Mouse (Mus musculus): ENCODE measurements around the gene Pard3. TPM values are rescaled to one million over a fixed set of nuclear protein-coding genes. Genes with fewer than 3 reads are reported as not detected.

Pard3 gene
- polyA plus RNA-seq, 1 experiment: 10.4 TPM

- 97% methylated on average over 6 of the region's 6 CpGs for WGBS
These were observed 197.4 kb downstream of the Pard3 start for GRCm38 (mm10) chr8:127261051-127261450.

GRCm38 (mm10) chr8:127262026-127262425, 198.3 kb downstream of the Pard3 start:
- Histone ChIP-seq H3K36me3 (ENCODE audit: control insufficient read depth, insufficient read depth, low read length) (no peaks in the 10 kb centered on the region), H3K27ac (ENCODE audit: control insufficient read depth, insufficient read depth, low read length) (no peak overlapping the region), H3K4me3 (ENCODE audit: control insufficient read depth, insufficient read depth, low read length) (no peak overlapping the region), H3K4me1 (replicated peaks; ENCODE audit: control insufficient read depth, insufficient read depth, low read length) (no peaks in the 10 kb centered on the region), H3K27me3 (ENCODE audit: control insufficient read depth, insufficient read depth, low read length) (no peaks in the 10 kb centered on the region)
- WGBS: 98% methylated on average over 7 of the region's 7 CpGs
- no peak for TF ChIP-seq POLR2A (IDR thresholded peaks at IDR 0.05; ENCODE audit: control insufficient read depth, extremely low read depth, insufficient read depth, low read length, poor library complexity)
- no peak for TF ChIP-seq CTCF (IDR thresholded peaks at IDR 0.05; ENCODE audit: borderline replicate concordance, control insufficient read depth, extremely low read depth, insufficient read depth, low read length, poor library complexity)
- DNase-seq: no peak

More at GRCm38 (mm10) chr8:127261051-127261450, 197.4 kb downstream of the Pard3 start:
- Histone ChIP-seq H3K4me3 (ENCODE audit: control insufficient read depth, insufficient read depth, low read length) (no peak overlapping the region), H3K4me1 (replicated peaks; ENCODE audit: control insufficient read depth, insufficient read depth, low read length) (no peaks in the 10 kb centered on the region), H3K27me3 (ENCODE audit: control insufficient read depth, insufficient read depth, low read length) (no peaks in the 10 kb centered on the region), H3K36me3 (ENCODE audit: control insufficient read depth, insufficient read depth, low read length) (no peaks in the 10 kb centered on the region), H3K27ac (ENCODE audit: control insufficient read depth, insufficient read depth, low read length) (no peak overlapping the region)
- no peak for TF ChIP-seq CTCF (IDR thresholded peaks at IDR 0.05; ENCODE audit: borderline replicate concordance, control insufficient read depth, extremely low read depth, insufficient read depth, low read length, poor library complexity)
- TF ChIP-seq POLR2A (IDR thresholded peaks at IDR 0.05; ENCODE audit: control insufficient read depth, extremely low read depth, insufficient read depth, low read length, poor library complexity): no peak
- DNase-seq: no peak

- TF ChIP-seq CTCF (IDR thresholded peaks at IDR 0.05; ENCODE audit: borderline replicate concordance, control insufficient read depth, extremely low read depth, insufficient read depth, low read length, poor library complexity) (no peak), POLR2A (IDR thresholded peaks at IDR 0.05; ENCODE audit: control insufficient read depth, extremely low read depth, insufficient read depth, low read length, poor library complexity) (no peak)
- 90% methylated on average over 3 of the region's 3 CpGs for WGBS
- H3K4me3 ChIP-seq (ENCODE audit: control insufficient read depth, insufficient read depth, low read length): no peak overlapping the region
- DNase-seq: no peak
- no peak overlapping the region for H3K27ac ChIP-seq (ENCODE audit: control insufficient read depth, insufficient read depth, low read length)
- H3K4me1 ChIP-seq (replicated peaks; ENCODE audit: control insufficient read depth, insufficient read depth, low read length): no peaks in the 10 kb centered on the region
- no peaks in the 10 kb centered on the region for H3K27me3 ChIP-seq (ENCODE audit: control insufficient read depth, insufficient read depth, low read length)
- H3K36me3 ChIP-seq (ENCODE audit: control insufficient read depth, insufficient read depth, low read length): no peaks in the 10 kb centered on the region
These were observed 198.7 kb downstream of the Pard3 start for GRCm38 (mm10) chr8:127262436-127262835.

GRCm38 (mm10) chr8:127262926-127263325, 199.2 kb downstream of the Pard3 start:
- 74% methylated on average over 4 of the region's 4 CpGs for WGBS
- DNase-seq: no peak
- no peak overlapping the region for H3K4me3 ChIP-seq (ENCODE audit: control insufficient read depth, insufficient read depth, low read length)
- no peaks in the 10 kb centered on the region for H3K36me3 ChIP-seq (ENCODE audit: control insufficient read depth, insufficient read depth, low read length)
- no peak for TF ChIP-seq POLR2A (IDR thresholded peaks at IDR 0.05; ENCODE audit: control insufficient read depth, extremely low read depth, insufficient read depth, low read length, poor library complexity)
- no peak for TF ChIP-seq CTCF (IDR thresholded peaks at IDR 0.05; ENCODE audit: borderline replicate concordance, control insufficient read depth, extremely low read depth, insufficient read depth, low read length, poor library complexity)
- H3K4me1 ChIP-seq (replicated peaks; ENCODE audit: control insufficient read depth, insufficient read depth, low read length): no peaks in the 10 kb centered on the region
- H3K27ac ChIP-seq (ENCODE audit: control insufficient read depth, insufficient read depth, low read length): no peak overlapping the region
- H3K27me3 ChIP-seq (ENCODE audit: control insufficient read depth, insufficient read depth, low read length): no peaks in the 10 kb centered on the region

GRCm38 (mm10) chr8:127263457-127263856, 199.8 kb downstream of the Pard3 start:
- no peak overlapping the region for H3K4me3 ChIP-seq (ENCODE audit: control insufficient read depth, insufficient read depth, low read length)
- TF ChIP-seq POLR2A (IDR thresholded peaks at IDR 0.05; ENCODE audit: control insufficient read depth, extremely low read depth, insufficient read depth, low read length, poor library complexity) (no peak), CTCF (IDR thresholded peaks at IDR 0.05; ENCODE audit: borderline replicate concordance, control insufficient read depth, extremely low read depth, insufficient read depth, low read length, poor library complexity) (no peak)
- H3K36me3 ChIP-seq (ENCODE audit: control insufficient read depth, insufficient read depth, low read length): no peaks in the 10 kb centered on the region
- WGBS: 88% methylated on average over 5 of the region's 5 CpGs
- DNase-seq: no peak
- no peak overlapping the region for H3K27ac ChIP-seq (ENCODE audit: control insufficient read depth, insufficient read depth, low read length)
- no peaks in the 10 kb centered on the region for H3K27me3 ChIP-seq (ENCODE audit: control insufficient read depth, insufficient read depth, low read length)
- H3K4me1 ChIP-seq (replicated peaks; ENCODE audit: control insufficient read depth, insufficient read depth, low read length): no peaks in the 10 kb centered on the region

GRCm38 (mm10) chr8:127264691-127265470, 201.2 kb downstream of the Pard3 start:
- 81% methylated on average over 8 of the region's 8 CpGs for WGBS
- no peak for DNase-seq
- no peaks in the 10 kb centered on the region for H3K4me1 ChIP-seq (replicated peaks; ENCODE audit: control insufficient read depth, insufficient read depth, low read length)
- no peak for TF ChIP-seq CTCF (IDR thresholded peaks at IDR 0.05; ENCODE audit: borderline replicate concordance, control insufficient read depth, extremely low read depth, insufficient read depth, low read length, poor library complexity)
- TF ChIP-seq POLR2A (IDR thresholded peaks at IDR 0.05; ENCODE audit: control insufficient read depth, extremely low read depth, insufficient read depth, low read length, poor library complexity): no peak
- H3K27me3 ChIP-seq (ENCODE audit: control insufficient read depth, insufficient read depth, low read length): no peaks in the 10 kb centered on the region
- H3K36me3 ChIP-seq (ENCODE audit: control insufficient read depth, insufficient read depth, low read length): no peaks in the 10 kb centered on the region
- H3K27ac ChIP-seq (ENCODE audit: control insufficient read depth, insufficient read depth, low read length): no peak overlapping the region
- H3K4me3 ChIP-seq (ENCODE audit: control insufficient read depth, insufficient read depth, low read length): no peak overlapping the region
